Mouse (Mus musculus) myocyte (in vitro differentiated cells): ENCODE data around the gene Stard5.

Source experiments
- MAX ChIP-seq: IDR thresholded peaks from one replicate; pipeline ENCODE4 v1.6.1; 2011; ENCODE audit warnings: low read depth, mild to moderate bottlenecking, control low read depth
- POLR2A ChIP-seq: IDR thresholded peaks from one replicate; pipeline ENCODE4 v1.6.1; 2011; ENCODE audit warnings: low read depth, mild to moderate bottlenecking, control low read depth, moderate library complexity; ENCODE audit not compliant: insufficient read length
- POLR2AphosphoS2 ChIP-seq: IDR thresholded peaks from one replicate; pipeline ENCODE4 v1.6.1; 2011; ENCODE audit warnings: low read depth, control low read depth; ENCODE audit not compliant: insufficient read length

DNA sequence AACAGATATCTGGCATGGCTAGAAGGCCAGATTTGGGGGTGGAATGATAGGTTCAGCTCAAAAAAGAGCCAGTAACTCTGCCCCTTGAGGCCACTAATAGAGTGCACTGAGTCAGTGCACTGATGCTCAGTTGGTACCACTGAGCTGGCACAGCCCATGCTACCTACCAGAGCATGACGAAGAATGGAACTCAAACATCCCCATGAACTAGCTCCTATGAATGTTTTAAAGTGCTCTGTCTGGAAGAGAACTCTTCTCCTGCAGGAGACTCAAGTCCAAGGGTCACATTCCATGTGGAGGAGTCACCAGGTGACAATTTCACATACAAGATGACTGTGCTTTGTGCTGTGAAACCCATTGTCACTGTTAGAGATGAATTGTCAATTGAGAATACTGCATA, 13.1 kb upstream of the Stard5 start:
- no peak for TF ChIP-seq MAX
- no peak for TF ChIP-seq POLR2AphosphoS2
- no peak for TF ChIP-seq POLR2A
